Mouse (Mus musculus) cerebellum, adult 2 months (tissue): ENCODE measurements at regions not wholly inside any gene's neighbourhood (a gene's known extent, or its start where the extent isn't known, plus 50 kb on each side); places are given as distances from the start of the nearest gene placed in this dataset.

ENCODE experiments used
- CTCF ChIP-seq: fragments of 200-500 bp; IDR thresholded peaks from 2 replicates; pipeline ENCODE4 v1.5.1; 2011; ENCODE audit warnings: low read depth, mild to moderate bottlenecking, control low read depth, low read length, moderate library complexity, borderline replicate concordance; ENCODE audit not compliant: insufficient read depth
- POLR2A ChIP-seq: fragments of 200-500 bp; IDR thresholded peaks from 2 replicates; pipeline ENCODE4 v1.6.1; 2011; ENCODE audit warnings: low read length, control low read depth, borderline replicate concordance; ENCODE audit not compliant: insufficient read depth

DNA sequence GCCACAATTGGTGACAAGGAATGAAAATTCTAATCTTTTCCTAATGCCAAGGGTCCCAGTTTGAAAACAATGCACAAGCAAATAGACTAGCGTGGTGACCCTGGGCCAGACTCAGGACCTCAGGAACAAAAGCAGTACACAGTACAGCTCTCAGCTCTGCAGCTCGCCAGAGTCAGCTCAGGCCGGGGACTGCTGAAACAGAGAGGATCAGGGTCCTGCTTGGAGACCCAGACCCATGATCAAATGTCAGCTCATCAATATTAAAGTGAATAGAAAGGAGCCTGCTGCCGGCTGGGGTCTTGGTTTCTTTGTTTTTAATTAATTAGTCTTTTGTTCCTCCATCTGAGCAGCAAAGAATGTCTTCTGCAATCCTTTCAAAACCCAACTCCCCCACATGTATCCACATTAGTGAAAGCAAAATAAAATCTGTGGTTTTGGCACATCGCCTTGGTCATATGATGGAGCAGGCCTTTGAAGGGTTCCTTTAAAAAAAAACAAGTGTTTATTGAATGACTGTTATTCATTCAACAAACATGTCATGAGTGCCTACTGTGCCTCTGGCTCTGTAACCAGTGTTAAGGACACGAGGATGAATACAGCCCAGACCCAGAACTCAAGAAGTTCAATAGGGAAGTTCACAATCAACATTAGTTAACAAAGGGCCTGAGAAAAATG lies 154.4 kb downstream of the Nuak1 start:
- no peak for TF ChIP-seq CTCF
- no peak for TF ChIP-seq POLR2A
